Mouse (Mus musculus) stomach, postnatal 0 days (tissue): ENCODE measurements at regions not wholly inside any gene's neighbourhood (a gene's known extent, or its start where the extent isn't known, plus 50 kb on each side); places are given as distances from the start of the nearest gene placed in this dataset.

Experiments used
- CTCF ChIP-seq: IDR thresholded peaks from 2 replicates; pipeline ENCODE4 v1.5.1; 2016; ENCODE audit warnings: antibody characterized with exemption, low read depth, mild to moderate bottlenecking, moderate library complexity
- EP300 ChIP-seq: optimal IDR thresholded peaks from 2 replicates; pipeline ENCODE3; 2016; ENCODE audit warnings: antibody characterized with exemption

- TF ChIP-seq CTCF: no peak
- no peak for TF ChIP-seq EP300
These were observed 124.5 kb upstream of the Gjb5 start for GRCm38 (mm10) chr4:127482461-127482860.
